Mouse (Mus musculus): ENCODE measurements around the gene Cmpk1. TPM values are rescaled to one million over a fixed set of nuclear protein-coding genes. Genes with fewer than 3 reads are reported as not detected.

The Cmpk1 gene
- total and polyA plus RNA-seq, 3 experiments = 27.2 to 115 (median 92.1) TPM

DNA sequence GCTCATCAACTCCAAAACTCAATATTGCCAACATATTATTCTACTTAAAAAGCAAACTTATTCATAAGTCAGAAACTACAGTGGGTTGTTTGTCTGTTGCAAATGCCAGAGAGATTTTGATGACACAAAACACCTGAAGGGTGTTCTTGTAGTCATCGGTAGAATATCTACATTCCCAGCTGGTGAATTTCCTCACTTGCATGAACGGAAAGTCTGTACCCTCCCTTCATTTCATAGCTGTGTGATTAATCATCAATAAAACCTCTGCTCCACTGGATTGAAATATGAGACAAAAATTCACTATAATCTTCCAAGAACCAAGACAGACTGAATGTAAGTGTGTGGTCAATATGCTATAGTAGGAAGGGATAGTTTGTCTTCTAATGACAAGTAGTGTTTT lies 27.5 kb downstream of the Cmpk1 start:
- Histone ChIP-seq H3K27ac (ENCODE audit: insufficient read depth, low read depth) (no peak overlapping the region), H3K4me3 (replicated peaks in 1 of 3; ENCODE audit: low read depth in 2 of 3, low read length in 2 of 3, poor library complexity in 1 of 3) (no peak overlapping the region), H3K9me3 (replicated peaks; ENCODE audit: low read length) (no peaks in the 10 kb centered on the region), H3K9ac (ENCODE audit: insufficient read depth, low read depth) (no peak overlapping the region), H3K36me3 (replicated peaks in 1 of 2; ENCODE audit: control insufficient read depth in 1 of 2, insufficient read depth in 1 of 2, low read length in 1 of 2) (peaks cover 8 to 32% of the 10 kb centered on the region in 2 experiments), H3K79me2 (replicated peaks; ENCODE audit: control insufficient read depth, extremely low read depth, insufficient read depth, poor library complexity, severe bottlenecking) (no peaks in the 10 kb centered on the region), H3K4me2 (ENCODE audit: insufficient read depth, low read depth, poor library complexity, severe bottlenecking) (no peak overlapping the region), H3K4me1 (ENCODE audit: control insufficient read depth in 1 of 2, insufficient read depth in 2 of 2) (peaks cover 0 to 5% of the 10 kb centered on the region in 2 experiments; a peak in 1 of 4 replicates), H3K27me3 (replicated peaks) (no peaks in the 10 kb centered on the region)
- no peak for DNase-seq (ENCODE audit: extremely low read depth)
- TF ChIP-seq USF2 (conservative IDR thresholded peaks at IDR 0.05; ENCODE audit: low read depth, low read length) = no peak
- in situ Hi-C loops (cut with MboI; ENCODE audit: low pct_ligation_motif_present, low pct_unique_long_range_greater_than_20kb, low sequenced_read_pairs) = no loop called here
- dilution Hi-C loops (cut with MboI; ENCODE audit: extremely low pct_ligation_motif_present, extremely low pct_unique_long_range_greater_than_20kb, low sequenced_read_pairs) = no loop called here

DNA sequence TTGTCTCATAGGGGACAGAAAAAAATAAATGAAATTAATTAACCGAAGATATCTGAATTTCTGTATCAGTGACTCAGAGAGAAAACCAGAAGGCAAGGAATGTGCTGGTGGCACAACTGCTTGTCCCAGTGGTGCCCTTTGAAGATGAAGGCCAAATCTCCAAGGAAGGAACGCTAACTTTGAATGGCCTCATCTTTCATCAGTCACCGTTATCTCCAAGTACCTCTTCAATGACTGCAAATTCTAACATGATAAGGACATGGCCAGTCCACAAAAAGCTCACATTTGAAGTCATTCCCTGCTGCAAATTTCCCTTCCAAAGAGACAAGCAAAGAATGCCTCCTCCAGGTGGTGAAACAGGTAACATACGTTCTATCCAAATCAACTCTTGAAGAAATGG lies 28.3 kb downstream of the Cmpk1 start:
- peaks cover 0 to 5% of the 10 kb centered on the region in 2 experiments; a peak in 1 of 4 replicates for H3K4me1 ChIP-seq (ENCODE audit: control insufficient read depth in 1 of 2, insufficient read depth in 2 of 2)
- H3K9ac ChIP-seq (ENCODE audit: insufficient read depth, low read depth) = no peak overlapping the region
- H3K4me3 ChIP-seq (replicated peaks in 1 of 3; ENCODE audit: low read depth in 2 of 3, low read length in 2 of 3, poor library complexity in 1 of 3) = no peak overlapping the region
- H3K4me2 ChIP-seq (ENCODE audit: insufficient read depth, low read depth, poor library complexity, severe bottlenecking) = no peak overlapping the region
- no peaks in the 10 kb centered on the region for H3K79me2 ChIP-seq (replicated peaks; ENCODE audit: control insufficient read depth, extremely low read depth, insufficient read depth, poor library complexity, severe bottlenecking)
- dilution Hi-C loops (cut with MboI; ENCODE audit: extremely low pct_ligation_motif_present, extremely low pct_unique_long_range_greater_than_20kb, low sequenced_read_pairs) (no loop called here), in situ Hi-C loops (cut with MboI; ENCODE audit: low pct_ligation_motif_present, low pct_unique_long_range_greater_than_20kb, low sequenced_read_pairs) (no loop called here)
- no peak overlapping the region for H3K27ac ChIP-seq (ENCODE audit: insufficient read depth, low read depth)
- H3K9me3 ChIP-seq (replicated peaks; ENCODE audit: low read length) = no peaks in the 10 kb centered on the region
- no peaks in the 10 kb centered on the region for H3K27me3 ChIP-seq (replicated peaks)
- DNase-seq (ENCODE audit: extremely low read depth) = no peak
- no peak for TF ChIP-seq JUND (conservative IDR thresholded peaks at IDR 0.05; ENCODE audit: low read depth, low read length)
- no peak for TF ChIP-seq PAX5 (IDR thresholded peaks at IDR 0.05; ENCODE audit: low read length)
- TF ChIP-seq CHD2 (IDR thresholded peaks at IDR 0.05; ENCODE audit: low read length) = no peak
- TF ChIP-seq CTCF (conservative IDR thresholded peaks at IDR 0.05 in 1 of 2, IDR thresholded peaks at IDR 0.05 in 1 of 2; ENCODE audit: low read depth in 2 of 2, low read length in 2 of 2) = no peak
- TF ChIP-seq UBTF (IDR thresholded peaks at IDR 0.05; ENCODE audit: low read depth, low read length) = no peak
- TF ChIP-seq EP300 (IDR thresholded peaks at IDR 0.05; ENCODE audit: low read length) = no peak
- TF ChIP-seq TBP (conservative IDR thresholded peaks at IDR 0.05; ENCODE audit: low read depth, low read length) = no peak
- TF ChIP-seq TCF12 (IDR thresholded peaks at IDR 0.05; ENCODE audit: low read depth, low read length) = no peak
- TF ChIP-seq ZMIZ1 (IDR thresholded peaks at IDR 0.05; ENCODE audit: low read depth, low read length) = no peak
- peaks cover 8 to 27% of the 10 kb centered on the region in 2 experiments for H3K36me3 ChIP-seq (replicated peaks in 1 of 2; ENCODE audit: control insufficient read depth in 1 of 2, insufficient read depth in 1 of 2, low read length in 1 of 2)

DNA sequence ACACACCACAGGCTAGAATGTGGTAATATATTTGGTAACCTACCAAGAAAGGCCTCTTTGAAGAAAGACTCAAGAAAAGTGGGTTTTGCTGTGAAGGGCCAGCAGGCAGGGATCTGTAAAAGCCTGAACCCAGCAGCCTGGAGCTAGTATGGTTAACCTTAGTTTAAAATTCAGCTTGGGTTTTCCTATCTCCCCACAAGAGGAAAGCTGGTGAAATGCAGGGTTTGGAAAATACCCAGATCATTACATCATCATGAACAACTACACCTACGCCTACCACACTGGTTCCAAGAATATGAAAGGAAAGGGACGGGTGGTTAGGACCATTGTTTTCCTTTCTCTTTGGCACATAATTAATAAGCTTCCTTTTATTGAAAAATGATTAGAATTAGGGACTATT lies 28.8 kb downstream of the Cmpk1 start:
- in situ Hi-C loops (cut with MboI; ENCODE audit: low pct_ligation_motif_present, low pct_unique_long_range_greater_than_20kb, low sequenced_read_pairs) (no loop called here), dilution Hi-C loops (cut with MboI; ENCODE audit: extremely low pct_ligation_motif_present, extremely low pct_unique_long_range_greater_than_20kb, low sequenced_read_pairs) (no loop called here)
- H3K27me3 ChIP-seq (replicated peaks) = no peaks in the 10 kb centered on the region

More for the DNA sequence above, 28.8 kb downstream of the Cmpk1 start:
- Histone ChIP-seq H3K79me2 (replicated peaks; ENCODE audit: control insufficient read depth, extremely low read depth, insufficient read depth, poor library complexity, severe bottlenecking) (no peaks in the 10 kb centered on the region), H3K27ac (ENCODE audit: insufficient read depth, low read depth) (no peak overlapping the region), H3K36me3 (replicated peaks in 1 of 2; ENCODE audit: control insufficient read depth in 1 of 2, insufficient read depth in 1 of 2, low read length in 1 of 2) (peaks cover 8 to 27% of the 10 kb centered on the region in 2 experiments), H3K4me2 (ENCODE audit: insufficient read depth, low read depth, poor library complexity, severe bottlenecking) (no peak overlapping the region), H3K9me3 (replicated peaks; ENCODE audit: low read length) (no peaks in the 10 kb centered on the region), H3K4me3 (replicated peaks in 1 of 3; ENCODE audit: low read depth in 2 of 3, low read length in 2 of 3, poor library complexity in 1 of 3) (no peak overlapping the region), H3K9ac (ENCODE audit: insufficient read depth, low read depth) (no peak overlapping the region), H3K4me1 (ENCODE audit: control insufficient read depth in 1 of 2, insufficient read depth in 2 of 2) (peaks cover 0 to 5% of the 10 kb centered on the region in 2 experiments; a peak in 1 of 4 replicates)
- TF ChIP-seq PAX5 (IDR thresholded peaks at IDR 0.05; ENCODE audit: low read length) (no peak), RCOR1 (conservative IDR thresholded peaks at IDR 0.05; ENCODE audit: low read depth, low read length) (no peak), TBP (conservative IDR thresholded peaks at IDR 0.05; ENCODE audit: low read depth, low read length) (no peak), POLR2A (IDR thresholded peaks at IDR 0.05; ENCODE audit: low read depth, low read length) (no peak), JUND (conservative IDR thresholded peaks at IDR 0.05; ENCODE audit: low read depth, low read length) (no peak), CHD2 (IDR thresholded peaks at IDR 0.05; ENCODE audit: low read length) (no peak), NELFE (IDR thresholded peaks at IDR 0.05; ENCODE audit: low read depth, low read length) (no peak), ZC3H11A (IDR thresholded peaks at IDR 0.05; ENCODE audit: low read depth, low read length) (no peak), E2F4 (IDR thresholded peaks at IDR 0.05; ENCODE audit: insufficient replicate concordance, low read depth, low read length) (no peak), RAD21 (IDR thresholded peaks at IDR 0.05; ENCODE audit: low read depth, low read length) (no peak), MAZ (IDR thresholded peaks at IDR 0.05; ENCODE audit: low read depth, low read length) (no peak), NRF1 (IDR thresholded peaks at IDR 0.05; ENCODE audit: low read depth, low read length) (no peak), UBTF (IDR thresholded peaks at IDR 0.05; ENCODE audit: low read depth, low read length) (no peak), HCFC1 (IDR thresholded peaks at IDR 0.05; ENCODE audit: low read depth, low read length) (no peak), ELF1 (IDR thresholded peaks at IDR 0.05; ENCODE audit: low read depth, low read length) (no peak), USF1 (IDR thresholded peaks at IDR 0.05; ENCODE audit: low read depth, low read length) (no peak), ZKSCAN1 (IDR thresholded peaks at IDR 0.05; ENCODE audit: borderline replicate concordance, low read depth, low read length) (no peak), CTCF (conservative IDR thresholded peaks at IDR 0.05 in 1 of 2, IDR thresholded peaks at IDR 0.05 in 1 of 2; ENCODE audit: low read depth in 2 of 2, low read length in 2 of 2) (no peak)
- DNase-seq (ENCODE audit: extremely low read depth) = no peak

All from CH12.LX (cell line).